Mouse (Mus musculus) E14TG2a.4 (cell line): ENCODE data around the gene Tmem235.

ENCODE experiments used
- H3K27me3 ChIP-seq: 2 replicates; pipeline ENCODE4 v1.6.1; 2014; ENCODE audit warnings: low read length, control low read depth; ENCODE audit not compliant: insufficient read depth
- H3K36me3 ChIP-seq: 2 replicates; pipeline ENCODE4 v1.6.1; 2014; ENCODE audit warnings: low read length, control low read depth; ENCODE audit not compliant: insufficient read depth
- H3K4me1 ChIP-seq: replicated peaks from 2 replicates; pipeline ENCODE4 v1.6.1; 2014; ENCODE audit warnings: low read depth, low read length, control low read depth
- H3K4me3 ChIP-seq: replicated peaks from 2 replicates; pipeline ENCODE4 v1.5.1; 2014; ENCODE audit warnings: mild to moderate bottlenecking, low read length
- H3K9me3 ChIP-seq: 2 replicates; pipeline ENCODE4 v1.6.1; 2014; ENCODE audit warnings: low read length, control low read depth
- CTCF ChIP-seq: conservative IDR thresholded peaks from 2 replicates; pipeline ENCODE4 v1.5.1; 2014; ENCODE audit warnings: low read length
- NANOG ChIP-seq: IDR thresholded peaks from 2 replicates; pipeline ENCODE4 v1.6.1; 2014; ENCODE audit warnings: borderline replicate concordance, low read length, mixed read lengths
- POU5F1 ChIP-seq: IDR thresholded peaks from 2 replicates; pipeline ENCODE4 v1.6.1; 2014; ENCODE audit warnings: low read length, borderline replicate concordance

The Tmem235 gene

GRCm38 (mm10) chr11:117852875-117853274 lies 7.7 kb upstream of the Tmem235 start:
- peaks cover 10% of the 10 kb centered on the region for H3K9me3 ChIP-seq
- H3K4me1 ChIP-seq = peaks cover 80% of the 10 kb centered on the region
- TF ChIP-seq POU5F1 (no peak), NANOG (no peak), CTCF (no peak)
- H3K4me3 ChIP-seq = no peak overlapping the region
- no peaks in the 10 kb centered on the region for H3K27me3 ChIP-seq
- peaks cover 74% of the 10 kb centered on the region for H3K36me3 ChIP-seq

- Histone ChIP-seq H3K4me1 (peaks cover 87% of the 10 kb centered on the region), H3K36me3 (peaks cover 87% of the 10 kb centered on the region), H3K4me3 (no peak overlapping the region), H3K27me3 (no peaks in the 10 kb centered on the region), H3K9me3 (peaks cover 10% of the 10 kb centered on the region)
- TF ChIP-seq CTCF (no peak), POU5F1 (no peak), NANOG (no peak)
Observed at GRCm38 (mm10) chr11:117854241-117854640, 6.3 kb upstream of the Tmem235 start.

GRCm38 (mm10) chr11:117855360-117855759 lies 5.2 kb upstream of the Tmem235 start:
- H3K9me3 ChIP-seq = peaks cover 10% of the 10 kb centered on the region
- no peak overlapping the region for H3K4me3 ChIP-seq
- H3K4me1 ChIP-seq = peaks cover 94% of the 10 kb centered on the region
- TF ChIP-seq CTCF (no peak), NANOG (no peak), POU5F1 (no peak)
- peaks cover 85% of the 10 kb centered on the region for H3K36me3 ChIP-seq
- H3K27me3 ChIP-seq = peaks cover 8% of the 10 kb centered on the region

GRCm38 (mm10) chr11:117855975-117856374 lies 4.6 kb upstream of the Tmem235 start:
- Histone ChIP-seq H3K27me3 (peaks cover 14% of the 10 kb centered on the region), H3K36me3 (peaks cover 80% of the 10 kb centered on the region), H3K9me3 (peaks cover 10% of the 10 kb centered on the region), H3K4me3 (no peak overlapping the region), H3K4me1 (peaks cover 94% of the 10 kb centered on the region)
- TF ChIP-seq POU5F1 (no peak), CTCF (no peak), NANOG (no peak)

GRCm38 (mm10) chr11:117857462-117857861 lies 3.1 kb upstream of the Tmem235 start:
- Histone ChIP-seq H3K4me1 (peaks cover 95% of the 10 kb centered on the region), H3K9me3 (peaks cover 10% of the 10 kb centered on the region), H3K27me3 (peaks cover 29% of the 10 kb centered on the region), H3K36me3 (peaks cover 66% of the 10 kb centered on the region), H3K4me3 (no peak overlapping the region)
- TF ChIP-seq NANOG = no peak
- no peak for TF ChIP-seq CTCF
- TF ChIP-seq POU5F1 = no peak

- peaks cover 95% of the 10 kb centered on the region for H3K4me1 ChIP-seq
- no peak overlapping the region for H3K4me3 ChIP-seq
- peaks cover 57% of the 10 kb centered on the region for H3K36me3 ChIP-seq
- H3K27me3 ChIP-seq = peaks cover 35% of the 10 kb centered on the region
- no peak for TF ChIP-seq POU5F1
- no peak for TF ChIP-seq CTCF
- TF ChIP-seq NANOG = no peak
- H3K9me3 ChIP-seq = peaks cover 10% of the 10 kb centered on the region
Observed at GRCm38 (mm10) chr11:117858392-117858791, 2.2 kb upstream of the Tmem235 start.

GRCm38 (mm10) chr11:117863174-117863856 lies 2.8 kb downstream of the Tmem235 start:
- Histone ChIP-seq H3K4me3 (peak overlapping the region; percentile 63), H3K9me3 (no peaks in the 10 kb centered on the region), H3K4me1 (peaks cover 99% of the 10 kb centered on the region), H3K27me3 (peaks cover 55% of the 10 kb centered on the region), H3K36me3 (peaks cover 10% of the 10 kb centered on the region)
- TF ChIP-seq NANOG = peak; percentile 69; the same call in 1 of the 2 replicates
- no peak for TF ChIP-seq CTCF

- peaks cover 99% of the 10 kb centered on the region for H3K4me1 ChIP-seq
Observed at GRCm38 (mm10) chr11:117864805-117865204, 4.3 kb downstream of the Tmem235 start.

GRCm38 (mm10) chr11:117865988-117866387 lies 5.4 kb downstream of the Tmem235 start:
- 0 out of 2 replicates have a peak overlapping the region, but pooled peaks have one; percentile 13 for H3K4me3 ChIP-seq
- no peaks in the 10 kb centered on the region; the same call in 1 of the 2 replicates for H3K36me3 ChIP-seq
- TF ChIP-seq POU5F1 (no peak), NANOG (no peak), CTCF (no peak)
- H3K9me3 ChIP-seq = no peaks in the 10 kb centered on the region
- H3K27me3 ChIP-seq = peaks cover 41% of the 10 kb centered on the region
- peaks cover 97% of the 10 kb centered on the region for H3K4me1 ChIP-seq

More at GRCm38 (mm10) chr11:117864805-117865204, 4.3 kb downstream of the Tmem235 start:
- TF ChIP-seq CTCF = no peak
- TF ChIP-seq POU5F1 = no peak
- TF ChIP-seq NANOG = no peak
- Histone ChIP-seq H3K27me3 (peaks cover 52% of the 10 kb centered on the region), H3K4me3 (no peak overlapping the region), H3K9me3 (no peaks in the 10 kb centered on the region), H3K36me3 (no peaks in the 10 kb centered on the region; the same call in 1 of the 2 replicates)
